Mouse (Mus musculus) embryo, embryonic 10 days (tissue): ENCODE results near the gene Cwc22.

Source experiments
- DNase-seq: peaks from one replicate; pipeline ENCODE4 v3.0.0-alpha.2; 2015; ENCODE audit warnings: low spot score

Gene Cwc22

DNA sequence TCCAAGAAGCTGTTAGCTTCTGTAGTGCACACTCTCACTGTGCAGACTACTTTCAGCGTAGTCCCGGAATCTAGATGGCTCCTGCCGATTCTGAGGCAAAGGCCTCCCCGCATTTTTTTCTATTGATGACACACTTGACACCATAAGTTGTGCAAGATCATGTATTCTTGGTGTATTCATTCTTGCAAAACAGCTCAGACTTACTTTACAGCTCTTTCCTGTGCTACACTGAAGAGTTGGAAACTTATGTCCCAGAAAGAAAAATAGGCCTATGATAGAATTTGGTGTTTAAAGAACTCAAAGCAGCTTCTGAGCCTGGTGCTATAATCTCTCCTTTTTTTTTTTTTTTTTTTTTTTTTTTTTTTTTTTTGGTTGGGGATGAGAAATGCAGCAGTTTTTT lies 23.8 kb upstream of the Cwc22 start:
- no peak for DNase-seq

DNA sequence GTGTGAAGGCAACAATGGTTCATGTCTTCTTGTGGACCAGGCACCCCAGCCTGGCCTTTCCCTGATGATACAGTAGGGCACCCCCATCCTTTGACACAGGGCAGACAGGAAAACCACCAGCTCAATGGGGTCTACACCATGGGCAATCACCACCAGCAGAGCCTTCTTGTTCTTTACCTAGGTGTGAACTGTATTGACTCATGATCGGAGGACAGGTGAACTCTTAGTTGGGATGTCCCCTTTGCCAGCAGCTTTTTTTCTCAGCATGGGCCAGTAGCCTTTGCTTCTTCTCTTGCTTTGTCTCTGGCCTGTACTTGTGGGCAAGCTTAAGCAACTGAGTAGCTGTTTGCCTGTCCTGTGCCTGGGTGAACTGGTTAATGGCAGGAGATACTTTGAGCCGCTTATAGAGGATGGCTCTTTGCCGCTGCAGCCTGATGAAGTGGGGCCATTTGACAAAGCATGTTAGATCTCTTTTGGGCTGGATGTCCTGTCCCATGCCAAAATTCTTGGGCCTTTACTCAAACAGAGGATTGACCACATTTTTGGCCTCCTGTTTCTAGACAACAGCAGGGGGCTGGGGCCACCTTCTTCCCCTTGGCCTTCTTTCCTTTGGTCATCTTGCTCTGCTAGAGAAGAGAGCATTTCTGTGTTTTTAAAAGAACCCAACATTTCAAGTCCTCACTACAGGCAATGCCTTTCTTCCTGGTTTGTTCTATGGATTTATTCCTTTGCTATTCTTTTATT lies 16.4 kb upstream of the Cwc22 start:
- no peak for DNase-seq

DNA sequence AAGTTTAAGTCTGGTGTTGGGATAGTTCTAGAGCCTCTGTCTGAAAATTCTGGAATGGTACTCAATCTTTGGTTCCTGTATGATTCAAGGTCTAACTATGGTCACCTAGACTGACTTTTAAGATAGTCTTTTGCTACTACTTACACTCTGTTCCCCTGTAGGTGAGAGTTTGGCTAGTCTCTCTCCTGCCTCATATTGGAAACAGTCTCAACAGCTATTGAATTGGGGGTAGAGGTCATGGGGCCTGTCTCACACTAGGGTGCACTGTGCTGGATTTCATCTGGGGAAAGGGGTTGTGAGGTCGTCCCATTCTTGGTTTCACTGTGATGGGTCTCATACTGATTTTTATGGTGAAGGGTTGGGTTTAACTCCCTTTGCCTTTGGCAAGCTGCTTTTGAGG lies 15.1 kb upstream of the Cwc22 start:
- no peak for DNase-seq

DNA sequence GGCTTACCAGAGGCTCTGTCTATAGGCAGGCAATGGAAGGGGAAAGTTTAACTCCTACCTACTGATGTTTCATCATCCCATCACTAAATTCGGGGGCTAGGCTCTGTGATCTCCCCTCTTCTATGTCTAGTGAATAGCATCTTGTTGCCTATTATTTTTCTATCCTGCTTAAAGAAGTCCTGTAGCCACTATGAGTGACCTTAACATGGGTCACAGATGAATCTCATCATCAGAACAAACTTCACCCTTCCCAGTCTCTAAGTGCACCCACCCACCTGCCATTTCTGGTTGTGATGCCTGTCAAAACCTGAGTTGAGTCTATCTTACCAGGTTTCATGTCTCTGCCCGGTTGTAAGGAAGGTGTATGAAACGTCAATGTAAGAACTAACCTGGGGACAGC lies 14.5 kb upstream of the Cwc22 start:
- DNase-seq = no peak

DNA sequence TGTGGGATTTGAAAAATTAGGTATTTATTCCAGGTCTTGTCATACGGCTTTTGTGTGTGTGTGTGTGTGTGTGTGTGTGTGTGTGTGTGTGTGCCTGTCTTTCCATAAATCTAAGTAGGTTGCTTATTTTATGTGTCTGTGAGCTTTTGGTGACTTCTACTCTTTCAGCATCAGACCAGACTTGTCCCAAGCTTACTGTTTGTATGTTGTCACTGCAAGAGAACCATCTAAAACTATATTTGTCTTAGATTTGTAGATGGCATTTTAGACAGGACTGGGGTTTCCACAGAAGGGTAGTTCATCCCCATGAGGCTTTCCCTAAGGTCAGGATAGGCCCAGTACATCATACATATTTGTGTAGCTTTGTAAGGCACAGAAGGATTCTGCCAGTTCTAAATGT lies 13.2 kb upstream of the Cwc22 start:
- DNase-seq = no peak

DNA sequence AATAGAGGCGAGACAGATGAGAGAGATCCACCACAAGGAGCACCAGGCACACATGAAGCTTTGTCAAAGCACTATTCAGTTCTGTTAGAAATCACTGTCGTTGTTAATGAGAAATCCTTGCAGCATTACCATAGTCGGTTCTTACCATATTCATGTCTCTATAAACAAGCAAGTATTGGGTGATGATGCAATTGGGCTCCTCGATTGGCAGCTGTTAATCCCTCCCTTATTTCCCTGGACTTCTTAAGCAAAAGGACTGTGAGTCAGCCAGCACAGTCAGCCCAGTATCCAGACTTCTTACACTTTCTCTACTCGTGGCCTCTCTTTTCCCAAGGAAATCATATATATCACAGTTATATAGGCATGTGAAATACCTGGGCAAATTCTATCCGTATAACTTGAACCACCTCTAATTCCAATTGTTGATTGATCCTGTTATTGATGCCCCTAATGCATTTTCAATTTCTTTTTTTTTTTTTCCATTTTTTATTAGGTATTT lies 5.3 kb upstream of the Cwc22 start:
- DNase-seq = no peak

DNA sequence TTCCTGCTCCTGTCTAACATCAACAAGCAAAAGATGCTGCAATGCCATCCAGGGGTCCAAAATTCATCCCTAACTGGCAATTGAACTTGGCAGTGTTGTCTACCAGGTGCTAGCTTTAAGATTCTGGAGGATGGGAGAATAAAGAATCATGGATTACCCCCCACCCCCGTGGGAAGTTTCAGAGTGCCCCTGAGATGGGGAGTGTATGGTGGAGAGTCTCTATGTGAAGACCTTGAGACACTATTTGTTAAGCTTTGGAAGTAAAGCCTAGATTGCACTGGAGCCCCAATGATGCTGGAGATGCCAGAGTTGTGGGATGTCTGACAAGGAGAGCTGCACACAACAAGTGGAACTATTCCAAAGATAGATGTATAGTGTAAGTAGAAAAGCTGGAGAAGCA lies 3.9 kb upstream of the Cwc22 start:
- DNase-seq = no peak

DNA sequence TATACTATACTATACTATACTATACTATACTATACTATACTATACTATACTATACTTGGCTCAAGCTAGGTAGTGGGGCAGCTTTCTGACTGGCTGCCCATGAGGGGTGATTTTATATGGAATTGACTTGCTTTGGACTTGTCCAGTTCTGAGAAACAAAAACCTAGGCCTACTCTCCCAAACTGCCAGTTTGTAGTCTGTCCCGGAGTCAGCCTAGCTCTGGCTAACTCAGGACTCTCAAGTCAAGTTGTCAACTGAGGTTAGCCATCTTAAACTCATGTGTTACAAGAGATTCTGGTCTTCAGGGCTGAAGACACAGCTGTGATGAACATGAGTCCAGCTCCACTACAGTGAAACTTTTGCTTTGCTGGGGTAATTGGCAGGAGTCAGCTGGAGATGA lies 3.3 kb upstream of the Cwc22 start:
- DNase-seq = no peak

DNA sequence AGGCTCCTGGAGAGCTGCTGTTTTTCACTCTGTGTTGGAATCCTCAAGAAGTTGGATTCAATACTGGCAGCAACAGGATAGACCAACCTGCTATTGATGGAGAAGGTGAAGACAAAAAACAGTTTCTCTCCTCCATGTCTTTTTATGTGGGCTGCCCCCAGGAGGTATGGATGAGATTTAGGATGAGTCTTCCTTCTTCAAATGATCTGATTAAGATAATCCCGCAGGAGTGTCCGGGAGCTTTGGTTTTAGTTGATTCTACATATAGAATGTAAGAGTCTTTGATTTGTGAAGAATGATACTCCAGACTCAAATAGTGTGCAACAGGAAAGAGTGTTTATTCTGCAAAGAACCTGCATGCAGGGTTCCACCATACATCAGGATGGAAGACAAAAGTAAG lies 2.7 kb upstream of the Cwc22 start:
- no peak for DNase-seq

DNA sequence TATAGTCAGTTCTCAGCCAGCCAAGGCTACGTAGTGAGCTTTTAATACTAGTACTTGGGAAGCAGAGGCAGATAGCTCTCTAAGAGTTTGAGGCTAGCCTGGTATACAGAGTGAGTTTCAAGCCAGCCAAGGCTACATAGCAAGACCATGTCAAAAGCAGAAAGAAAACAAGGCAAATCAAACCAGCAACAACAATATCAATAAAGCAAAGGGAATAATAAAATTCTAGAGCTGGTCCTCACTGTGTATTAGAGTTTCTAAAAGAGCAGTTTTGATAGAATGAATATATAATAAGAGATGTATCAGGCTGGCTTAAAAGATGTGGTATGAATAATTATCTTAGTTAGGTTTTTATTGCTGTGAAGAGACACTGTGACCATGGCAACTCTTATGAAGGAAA lies 2.0 kb upstream of the Cwc22 start:
- no peak for DNase-seq

DNA sequence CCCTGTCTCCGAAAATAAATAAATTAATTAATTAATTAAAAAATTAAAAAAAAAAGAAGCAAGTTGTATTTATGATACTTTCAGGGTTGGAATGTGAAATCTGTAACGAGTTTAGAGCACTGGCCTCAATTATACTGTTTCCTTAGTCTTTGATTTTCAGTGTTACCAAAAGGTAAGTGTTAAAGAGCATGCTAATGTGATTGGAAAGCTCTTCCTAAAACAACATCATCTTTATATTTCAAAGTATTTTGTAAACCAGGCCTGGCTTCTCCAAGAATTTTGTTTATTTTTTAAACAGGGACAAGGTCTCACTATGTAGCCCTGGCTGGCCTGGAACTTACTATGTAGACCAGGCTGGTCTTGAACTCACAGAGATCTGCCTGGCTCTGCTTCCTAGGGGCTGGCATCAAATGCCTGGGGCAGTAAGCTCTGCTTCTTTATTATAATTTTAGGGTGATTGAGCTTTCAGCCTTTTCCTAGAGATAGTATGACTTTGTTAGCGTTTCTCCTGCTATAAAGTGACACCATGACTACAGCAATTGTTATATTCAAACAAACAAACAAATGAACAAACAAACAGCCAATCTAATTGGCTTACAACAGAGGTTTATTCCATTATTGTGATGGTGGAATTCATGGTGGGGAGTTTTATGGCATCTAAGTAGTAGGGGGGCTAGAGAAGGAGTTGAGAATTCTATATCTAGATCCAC lies 1.1 kb upstream of the Cwc22 start:
- DNase-seq = no peak

DNA sequence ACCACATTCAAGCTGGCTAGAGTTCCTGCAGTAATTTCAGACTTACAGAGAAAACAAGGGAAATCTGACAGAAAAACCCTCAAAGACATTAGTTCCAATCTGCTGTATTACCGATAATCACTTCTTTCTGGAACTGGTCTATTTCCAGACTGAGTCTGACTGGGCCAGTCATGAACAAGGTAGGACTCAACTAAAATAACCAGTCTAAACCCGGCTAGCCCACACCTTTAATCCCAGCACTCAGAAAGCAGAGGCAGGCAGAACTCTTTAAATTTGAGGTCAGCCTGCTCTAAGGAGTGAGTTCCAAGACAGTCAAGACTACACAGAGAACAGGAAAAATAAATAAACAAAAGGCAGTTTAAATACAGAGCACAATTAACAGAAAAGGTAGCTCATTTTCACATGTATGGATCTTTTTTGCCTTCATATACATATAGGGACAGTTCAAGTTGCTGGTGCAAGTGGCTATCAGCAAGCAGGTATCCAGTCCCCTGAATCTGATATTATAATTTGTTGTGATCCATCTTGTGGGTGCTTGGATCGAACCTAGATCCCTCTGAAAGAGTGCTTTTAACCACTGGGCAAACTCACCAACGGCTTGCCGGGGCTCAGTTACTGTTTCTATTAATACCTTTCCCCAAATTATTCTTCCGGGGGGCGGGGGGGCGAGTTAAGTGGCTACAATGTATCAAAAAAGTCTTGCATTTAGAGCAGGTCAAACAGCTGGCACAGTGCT lies 1.1 kb downstream of the Cwc22 start:
- DNase-seq = no peak

DNA sequence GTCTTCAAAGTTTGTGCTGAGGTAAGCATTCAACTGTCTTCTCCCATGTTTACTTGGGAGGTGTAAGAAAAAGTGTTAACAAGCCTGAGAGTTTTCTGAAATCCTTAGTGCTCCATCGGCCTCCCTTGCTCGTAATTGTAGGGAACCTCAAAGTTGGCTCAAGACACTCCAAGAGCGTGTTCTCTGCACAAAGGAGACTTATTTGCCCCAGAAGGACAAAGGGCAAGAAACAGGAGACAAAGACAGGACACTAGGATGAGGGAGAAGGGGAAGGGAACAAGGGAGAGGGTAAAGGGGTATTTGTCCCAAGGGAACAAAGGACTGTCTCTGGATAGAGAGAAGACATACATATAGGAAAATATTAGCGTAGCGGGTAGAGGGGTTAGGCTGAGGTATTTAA lies 1.9 kb downstream of the Cwc22 start:
- no peak for DNase-seq

DNA sequence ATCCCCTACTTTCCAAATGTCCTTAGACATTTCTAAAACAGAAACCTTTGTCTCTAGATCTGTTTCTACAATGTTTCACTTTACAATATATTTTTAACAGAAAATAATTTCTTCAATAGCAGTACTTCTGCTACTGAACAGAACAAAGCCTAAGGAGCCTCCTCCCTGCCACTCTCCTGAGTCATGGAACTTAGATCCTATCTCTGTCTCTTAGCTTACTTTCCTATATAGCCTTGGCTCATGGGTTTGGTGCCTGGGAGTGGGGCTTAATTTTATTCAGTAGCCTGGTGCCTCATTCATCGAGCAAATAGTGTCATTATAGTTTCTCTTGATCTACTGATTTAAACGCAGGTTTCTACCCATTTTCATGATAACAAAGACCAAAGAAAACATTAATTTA lies 4.2 kb downstream of the Cwc22 start:
- no peak for DNase-seq

DNA sequence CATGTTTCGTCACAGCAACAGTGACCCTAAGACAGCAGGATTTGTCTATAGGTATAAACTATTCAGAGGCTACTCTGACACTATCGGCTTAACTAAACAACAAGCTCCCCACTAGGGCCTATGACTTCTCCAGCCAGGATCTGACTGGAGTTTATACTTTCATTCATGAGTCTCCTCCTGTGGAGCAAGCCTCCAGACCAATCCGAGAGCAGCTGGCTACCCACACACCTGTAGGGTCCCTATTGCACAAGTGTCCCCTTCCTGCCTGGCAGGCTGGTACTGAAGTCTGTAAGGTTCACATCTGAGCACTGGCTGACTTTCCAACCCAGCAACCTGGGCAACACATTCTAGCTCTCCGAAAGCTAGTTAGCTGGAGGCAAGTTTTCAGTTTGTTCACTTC lies 7.9 kb downstream of the Cwc22 start:
- no peak for DNase-seq

DNA sequence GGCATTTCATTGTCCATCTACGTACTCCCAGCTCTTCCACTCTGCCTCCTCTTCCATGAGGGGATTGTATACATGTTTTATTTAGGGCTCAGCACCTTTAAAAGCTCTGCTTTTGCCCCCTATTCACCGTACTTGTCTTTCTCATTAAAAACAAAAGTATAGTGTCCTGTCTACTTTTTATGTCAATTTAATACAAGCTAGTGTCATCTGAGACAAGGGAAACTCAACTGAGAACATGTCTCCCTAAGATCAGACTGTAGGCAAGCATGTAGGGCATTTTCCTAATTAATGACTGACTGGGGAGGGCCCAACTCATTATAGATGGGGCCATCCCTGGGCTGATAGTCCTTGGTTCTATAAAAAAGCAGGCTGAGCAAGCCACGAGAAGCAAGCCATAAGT lies 8.4 kb downstream of the Cwc22 start:
- no peak for DNase-seq

DNA sequence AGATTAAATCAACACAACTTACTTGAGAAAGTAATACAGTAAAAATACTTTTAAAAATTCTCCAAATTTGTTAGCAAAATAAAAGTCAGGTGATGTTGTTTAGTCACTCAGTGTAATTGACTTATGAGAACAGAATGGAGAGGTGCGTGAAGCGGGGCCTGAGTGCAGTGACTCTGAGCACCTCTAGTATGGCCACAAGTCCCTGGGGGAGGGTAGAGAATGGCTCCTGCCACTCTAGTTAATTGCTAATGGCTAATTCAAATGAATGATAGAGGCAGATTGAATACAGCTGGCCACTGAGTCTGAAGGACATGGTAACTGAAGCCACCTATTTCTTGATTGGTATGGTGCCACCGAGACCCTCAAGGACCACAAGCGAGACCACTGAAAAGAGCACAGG lies 12.0 kb downstream of the Cwc22 start:
- DNase-seq = no peak

DNA sequence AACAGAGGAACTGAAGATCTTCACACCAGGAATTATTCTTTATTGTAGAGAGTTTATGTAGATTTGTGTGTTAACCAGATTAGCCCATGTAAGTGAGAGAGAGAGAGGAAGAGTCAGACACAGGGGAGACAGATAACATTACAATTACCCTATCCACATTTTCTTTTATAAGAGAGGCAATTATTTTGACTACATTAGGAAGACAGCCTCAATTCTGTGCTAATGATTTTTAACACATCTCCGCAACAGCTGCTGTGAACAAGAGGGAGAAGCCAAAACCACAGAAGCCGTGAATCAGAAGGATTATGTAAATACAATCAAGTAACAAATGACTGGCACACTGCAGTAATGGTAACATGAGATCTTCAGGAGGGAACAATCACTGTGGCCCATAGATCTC lies 12.5 kb downstream of the Cwc22 start:
- DNase-seq = no peak

DNA sequence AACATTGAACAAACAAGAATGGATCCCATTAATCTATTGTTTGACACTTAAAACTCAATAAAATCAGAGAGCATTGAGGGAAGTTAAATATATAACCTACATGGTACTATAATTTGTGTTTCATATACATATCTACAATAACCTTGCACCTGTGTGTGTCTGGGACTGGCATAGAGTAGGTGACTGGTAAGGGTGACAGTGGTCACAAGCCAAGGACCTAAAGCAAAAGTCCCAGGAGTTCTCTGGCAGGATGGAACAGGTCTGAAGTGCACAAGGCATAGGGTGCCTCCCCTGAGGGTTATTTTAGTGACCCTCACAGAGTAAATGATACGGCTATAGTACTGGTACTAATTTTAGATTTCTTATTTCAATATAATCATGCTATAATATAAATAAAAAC lies 14.2 kb downstream of the Cwc22 start:
- no peak for DNase-seq

DNA sequence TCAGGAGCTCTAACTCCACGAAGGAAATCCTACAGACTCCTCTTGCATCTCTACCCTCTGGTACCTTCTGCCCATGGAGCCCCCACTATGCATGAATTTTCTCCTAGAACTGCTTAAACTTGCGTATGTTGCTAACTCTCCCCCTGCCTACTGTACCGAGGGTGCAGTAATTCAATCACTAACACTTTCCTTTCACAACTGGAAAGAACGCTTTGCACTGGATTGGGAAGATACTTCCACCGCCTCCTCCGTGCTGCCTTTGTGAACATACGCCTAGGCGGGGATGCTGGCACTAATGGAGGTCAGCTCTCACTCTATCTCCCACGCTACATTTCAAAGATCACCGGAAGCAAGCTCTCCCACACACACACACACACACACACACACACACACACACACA lies 17.8 kb downstream of the Cwc22 start:
- no peak for DNase-seq

DNA sequence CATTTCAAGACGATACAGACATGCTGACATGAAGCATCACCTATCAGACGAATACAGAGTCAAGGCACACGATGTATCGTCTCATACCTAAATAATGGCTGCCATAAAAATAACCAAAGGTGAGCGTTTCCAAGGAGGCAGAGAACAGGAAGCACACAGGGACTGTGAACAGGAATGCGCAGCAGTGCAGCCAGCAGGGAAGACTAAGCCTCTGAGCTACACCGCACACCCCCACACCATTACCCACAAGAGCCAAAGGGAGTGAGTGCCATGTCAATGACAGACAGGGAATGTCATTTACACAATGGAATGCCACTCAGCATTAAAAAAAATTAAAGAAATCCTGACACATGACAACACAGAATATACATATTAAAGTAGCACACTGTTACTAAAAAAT lies 19.7 kb downstream of the Cwc22 start:
- no peak for DNase-seq

DNA sequence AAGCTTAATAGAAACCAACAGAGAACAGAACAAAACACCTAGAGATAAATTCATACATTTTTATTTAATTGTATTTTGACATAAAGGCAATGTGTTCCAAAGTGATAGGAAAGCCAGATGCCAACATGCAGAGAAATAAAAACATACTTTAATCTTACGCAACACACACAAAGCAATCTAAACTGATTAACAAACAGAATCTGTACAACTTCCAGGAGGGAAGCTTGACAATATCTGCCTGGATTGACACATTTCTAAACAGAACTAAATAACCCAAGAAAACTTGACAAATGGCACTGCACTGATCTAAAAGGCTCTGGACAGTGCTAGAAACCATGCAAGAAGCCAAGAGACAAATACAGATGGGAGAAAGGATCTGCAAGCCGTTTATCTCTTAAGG lies 20.2 kb downstream of the Cwc22 start:
- DNase-seq = no peak
